Mouse (Mus musculus): Measurements from ENCODE around the gene Lrriq1.

DNA sequence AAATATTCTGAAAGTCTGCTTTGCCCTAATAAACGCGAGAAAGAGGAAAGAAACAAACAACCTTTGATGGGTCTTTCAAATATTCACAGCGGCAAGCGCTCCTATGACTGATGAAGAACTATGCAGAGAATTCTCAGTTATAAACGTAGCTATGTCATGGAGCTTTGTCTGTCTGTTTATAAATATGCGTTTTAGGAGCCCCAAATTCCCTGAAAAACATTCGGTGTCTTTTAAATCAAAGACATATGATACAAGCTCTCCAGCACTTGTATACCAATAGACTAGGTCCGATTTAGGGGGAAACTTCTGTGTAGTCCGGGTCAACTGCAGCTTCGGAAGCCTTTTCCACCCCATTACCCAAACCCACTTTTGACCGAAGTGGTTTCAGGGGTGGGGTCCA, 205.2 kb downstream of the Lrriq1 start:
- no peak for TF ChIP-seq NRF1 (IDR thresholded peaks at IDR 0.05; ENCODE audit: low read depth, low read length)
- TF ChIP-seq EP300 (IDR thresholded peaks at IDR 0.05; ENCODE audit: low read length) = no peak
- TF ChIP-seq CTCF (conservative IDR thresholded peaks at IDR 0.05 in 1 of 2, IDR thresholded peaks at IDR 0.05 in 1 of 2; ENCODE audit: low read depth in 2 of 2, low read length in 2 of 2) = no peak
- no peak for TF ChIP-seq JUND (conservative IDR thresholded peaks at IDR 0.05; ENCODE audit: low read depth, low read length)
- no peak for TF ChIP-seq MXI1 (IDR thresholded peaks at IDR 0.05; ENCODE audit: low read depth, low read length)
- TF ChIP-seq POLR2A (IDR thresholded peaks at IDR 0.05; ENCODE audit: low read depth, low read length) = no peak
- TF ChIP-seq UBTF (IDR thresholded peaks at IDR 0.05; ENCODE audit: low read depth, low read length) = no peak
- no peak for TF ChIP-seq ETS1 (conservative IDR thresholded peaks at IDR 0.05; ENCODE audit: low read depth, low read length)
- no peak for TF ChIP-seq MEF2A (IDR thresholded peaks at IDR 0.05; ENCODE audit: borderline replicate concordance, low read depth, low read length)
- no peak for TF ChIP-seq ELF1 (IDR thresholded peaks at IDR 0.05; ENCODE audit: low read depth, low read length)

Measured in CH12.LX (cell line).